Mouse (Mus musculus): ENCODE results near the gene Lifr. TPM values are rescaled to one million over a fixed set of nuclear protein-coding genes. Genes with fewer than 3 reads are reported as not detected.
A peak's percentile ranks its signal among the peaks of the same experiment; 100 is the strongest.

Gene Lifr
- polyA plus RNA-seq, 1 experiment from 2014 or later: 22.7 TPM

DNA sequence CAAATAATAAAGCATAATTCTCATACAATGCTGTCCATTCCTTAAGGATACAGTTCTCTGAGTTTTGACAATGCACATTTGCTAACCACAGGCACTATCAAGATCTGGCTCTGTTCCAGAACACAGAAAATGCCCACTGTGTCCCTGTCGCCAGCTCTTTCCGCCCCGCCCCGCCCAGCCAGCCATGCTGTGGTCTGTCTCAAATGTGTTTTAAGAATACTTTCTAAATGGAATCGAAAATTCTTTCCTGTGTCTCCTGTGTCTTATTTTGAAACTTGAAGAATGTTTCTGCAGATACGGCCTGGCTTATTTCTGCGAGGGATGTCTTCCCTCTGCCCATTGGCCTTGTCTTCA lies 64.3 kb downstream of the Lifr start:
- Histone ChIP-seq H3K27ac (ENCODE audit: low read length) (peak overlapping the region; percentile 36), H3K27me3 (ENCODE audit: control insufficient read depth, insufficient read depth, low read depth, low read length) (no peaks in the 10 kb centered on the region), H3K9ac (ENCODE audit: low read length) (no peak overlapping the region), H3K9me3 (ENCODE audit: control insufficient read depth, low read length) (no peaks in the 10 kb centered on the region), H3K4me1 (replicated peaks; ENCODE audit: control insufficient read depth, insufficient read depth, low read length) (peaks cover 25% of the 10 kb centered on the region), H3K4me2 (ENCODE audit: low read depth, low read length) (peak overlapping the region; percentile 32), H3K36me3 (ENCODE audit: control insufficient read depth, insufficient read depth, low read length) (peaks cover 18% of the 10 kb centered on the region), H3K4me3 (ENCODE audit: low read length) (no peak overlapping the region)
- WGBS: 29% methylated on average over 7 of the region's 7 CpGs
- peak; percentile 70 for ATAC-seq (ENCODE audit: low read depth)

DNA sequence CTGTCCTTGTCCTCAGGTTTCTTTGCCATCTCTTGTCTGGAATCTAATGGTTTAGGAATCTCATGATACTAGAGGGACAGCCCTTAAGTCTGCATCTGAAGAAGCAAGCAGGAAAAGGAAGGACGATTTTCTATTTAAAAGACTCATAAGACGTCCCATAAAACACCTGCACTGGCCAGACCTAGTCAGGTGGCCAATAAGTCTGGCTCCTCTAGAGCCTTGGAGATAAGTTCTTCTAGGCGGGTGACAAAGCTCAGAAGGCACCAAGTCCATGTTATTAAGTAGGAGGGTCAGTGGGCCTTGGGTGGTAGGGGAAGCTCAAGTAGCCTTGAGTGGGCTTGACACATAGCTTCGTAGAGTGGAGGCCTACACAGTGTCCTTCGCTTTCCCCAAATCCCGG lies 67.2 kb downstream of the Lifr start:
- no peak overlapping the region for H3K4me2 ChIP-seq (ENCODE audit: low read depth, low read length)
- peaks cover 25% of the 10 kb centered on the region for H3K36me3 ChIP-seq (ENCODE audit: control insufficient read depth, insufficient read depth, low read length)
- peaks cover 25% of the 10 kb centered on the region for H3K4me1 ChIP-seq (replicated peaks; ENCODE audit: control insufficient read depth, insufficient read depth, low read length)
- no peak overlapping the region for H3K4me3 ChIP-seq (ENCODE audit: low read length)
- no peak overlapping the region for H3K27ac ChIP-seq (ENCODE audit: low read length)
- WGBS: 87% methylated on average over 6 of the region's 6 CpGs
- no peaks in the 10 kb centered on the region for H3K9me3 ChIP-seq (ENCODE audit: control insufficient read depth, low read length)
- no peak for ATAC-seq (ENCODE audit: low read depth)
- H3K27me3 ChIP-seq (ENCODE audit: control insufficient read depth, insufficient read depth, low read depth, low read length): no peaks in the 10 kb centered on the region
- no peak overlapping the region for H3K9ac ChIP-seq (ENCODE audit: low read length)

DNA sequence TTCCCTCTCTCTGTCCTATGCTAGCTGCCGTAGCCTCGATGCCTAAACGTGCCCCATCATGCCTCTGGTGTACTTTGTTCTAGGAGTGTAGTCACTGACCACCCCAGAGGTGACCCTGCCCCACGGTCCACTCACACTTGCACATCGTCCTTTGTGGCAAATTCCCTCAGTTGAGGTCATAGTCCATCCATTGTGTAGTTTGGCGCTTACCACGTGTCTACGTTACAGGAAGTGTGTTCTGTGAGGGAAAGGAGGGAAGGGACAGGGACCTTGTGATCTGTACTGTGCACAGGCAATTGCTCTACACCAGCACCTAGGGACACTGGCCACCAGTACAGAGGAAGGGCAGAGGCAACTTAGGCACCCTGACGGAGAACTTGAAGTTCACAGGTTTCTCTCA lies 69.5 kb downstream of the Lifr start:
- no peak overlapping the region for H3K9ac ChIP-seq (ENCODE audit: low read length)
- 86% methylated on average over 9 of the region's 9 CpGs for WGBS
- no peak for ATAC-seq (ENCODE audit: low read depth)

DNA sequence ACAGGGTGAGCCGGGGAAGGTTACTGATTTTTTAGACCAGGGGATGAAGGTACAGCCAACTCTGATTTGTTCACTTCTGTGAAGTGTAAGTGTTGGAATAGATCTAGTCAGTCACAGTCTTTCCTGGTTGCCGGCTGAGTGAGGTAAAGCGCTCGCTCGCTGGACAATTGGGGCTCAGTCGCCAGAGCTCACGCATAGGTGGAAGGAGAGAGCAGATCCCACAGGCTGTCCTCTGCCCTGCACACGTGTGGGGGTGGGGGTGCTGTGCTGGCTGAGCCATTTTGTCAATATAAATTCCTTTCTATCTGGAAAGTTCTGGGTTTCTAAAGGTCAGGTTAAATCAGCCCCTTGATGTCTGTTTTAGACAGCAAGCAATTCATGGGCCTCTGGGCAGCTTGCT lies 69.9 kb downstream of the Lifr start:
- no peak overlapping the region for H3K4me2 ChIP-seq (ENCODE audit: low read depth, low read length)
- H3K36me3 ChIP-seq (ENCODE audit: control insufficient read depth, insufficient read depth, low read length): peaks cover 27% of the 10 kb centered on the region
- ATAC-seq (ENCODE audit: low read depth): no peak
- H3K27me3 ChIP-seq (ENCODE audit: control insufficient read depth, insufficient read depth, low read depth, low read length): no peaks in the 10 kb centered on the region
- no peak overlapping the region for H3K9ac ChIP-seq (ENCODE audit: low read length)
- 0 out of 2 replicates have a peak, but pooled peaks cover 3% of the 10 kb centered on the region for H3K4me1 ChIP-seq (replicated peaks; ENCODE audit: control insufficient read depth, insufficient read depth, low read length)
- no peak overlapping the region for H3K27ac ChIP-seq (ENCODE audit: low read length)
- no peak overlapping the region for H3K4me3 ChIP-seq (ENCODE audit: low read length)
- WGBS: 83% methylated on average over 8 of the region's 8 CpGs
- H3K9me3 ChIP-seq (ENCODE audit: control insufficient read depth, low read length): no peaks in the 10 kb centered on the region

More for the DNA sequence above, 69.5 kb downstream of the Lifr start:
- no peak overlapping the region for H3K27ac ChIP-seq (ENCODE audit: low read length)
- H3K4me2 ChIP-seq (ENCODE audit: low read depth, low read length): no peak overlapping the region
- H3K4me3 ChIP-seq (ENCODE audit: low read length): no peak overlapping the region
- no peaks in the 10 kb centered on the region for H3K9me3 ChIP-seq (ENCODE audit: control insufficient read depth, low read length)
- H3K27me3 ChIP-seq (ENCODE audit: control insufficient read depth, insufficient read depth, low read depth, low read length): no peaks in the 10 kb centered on the region
- H3K4me1 ChIP-seq (replicated peaks; ENCODE audit: control insufficient read depth, insufficient read depth, low read length): peaks cover 6% of the 10 kb centered on the region
- H3K36me3 ChIP-seq (ENCODE audit: control insufficient read depth, insufficient read depth, low read length): peaks cover 25% of the 10 kb centered on the region

DNA sequence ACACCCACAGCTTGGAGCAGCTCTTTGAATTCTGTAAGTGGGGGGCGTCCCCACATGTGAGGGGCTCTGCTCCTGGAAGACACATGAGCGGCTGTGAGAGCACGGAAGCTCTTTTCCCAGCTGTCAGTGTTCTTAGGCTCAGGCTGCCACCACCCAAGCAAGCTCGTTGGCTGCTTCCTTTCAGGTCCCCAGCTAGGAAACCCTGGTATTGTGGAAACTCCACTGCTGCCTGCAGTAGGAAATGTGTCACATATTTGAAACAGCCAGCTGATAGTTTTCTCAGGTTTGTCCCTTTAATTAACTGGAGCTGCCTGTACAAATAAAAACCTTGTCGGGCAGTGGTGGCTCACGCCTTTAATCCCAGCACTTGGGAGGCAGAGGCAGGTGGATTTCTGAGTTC lies 73.4 kb downstream of the Lifr start:
- no peak overlapping the region for H3K27ac ChIP-seq (ENCODE audit: low read length)
- H3K4me2 ChIP-seq (ENCODE audit: low read depth, low read length): no peak overlapping the region
- no peak overlapping the region for H3K4me3 ChIP-seq (ENCODE audit: low read length)
- H3K9me3 ChIP-seq (ENCODE audit: control insufficient read depth, low read length): no peaks in the 10 kb centered on the region
- WGBS: 78% methylated on average over 6 of the region's 6 CpGs
- no peaks in the 10 kb centered on the region for H3K4me1 ChIP-seq (replicated peaks; ENCODE audit: control insufficient read depth, insufficient read depth, low read length)
- no peak for ATAC-seq (ENCODE audit: low read depth)
- peaks cover 24% of the 10 kb centered on the region for H3K36me3 ChIP-seq (ENCODE audit: control insufficient read depth, insufficient read depth, low read length)
- H3K27me3 ChIP-seq (ENCODE audit: control insufficient read depth, insufficient read depth, low read depth, low read length): no peaks in the 10 kb centered on the region
- no peak overlapping the region for H3K9ac ChIP-seq (ENCODE audit: low read length)

DNA sequence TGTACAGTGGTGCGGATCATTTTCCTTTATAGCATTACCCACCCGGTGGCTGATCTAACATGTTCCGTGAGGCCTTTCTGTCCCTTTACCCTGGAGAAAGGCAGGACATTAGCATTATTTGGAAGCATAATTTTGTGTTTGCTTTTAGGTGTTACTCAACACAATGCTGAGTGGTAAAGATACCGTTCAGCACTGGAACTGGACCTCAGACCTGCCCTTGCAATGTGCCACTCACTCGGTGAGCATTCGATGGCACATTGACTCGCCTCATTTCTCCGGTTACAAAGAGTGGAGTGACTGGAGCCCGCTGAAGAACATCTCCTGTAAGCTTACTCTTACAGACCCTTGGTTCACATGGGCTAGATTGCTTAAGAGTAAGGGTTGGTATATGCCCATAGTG lies 76.3 kb downstream of the Lifr start:
- Histone ChIP-seq H3K9ac (ENCODE audit: low read length) (no peak overlapping the region), H3K27ac (ENCODE audit: low read length) (no peak overlapping the region), H3K4me2 (ENCODE audit: low read depth, low read length) (no peak overlapping the region), H3K27me3 (ENCODE audit: control insufficient read depth, insufficient read depth, low read depth, low read length) (no peaks in the 10 kb centered on the region), H3K4me1 (replicated peaks; ENCODE audit: control insufficient read depth, insufficient read depth, low read length) (no peaks in the 10 kb centered on the region), H3K9me3 (ENCODE audit: control insufficient read depth, low read length) (no peaks in the 10 kb centered on the region), H3K4me3 (ENCODE audit: low read length) (no peak overlapping the region), H3K36me3 (ENCODE audit: control insufficient read depth, insufficient read depth, low read length) (peaks cover 18% of the 10 kb centered on the region; the same call in 1 of the 2 replicates)
- 88% methylated on average over 9 of the region's 9 CpGs for WGBS
- ATAC-seq (ENCODE audit: low read depth): no peak

DNA sequence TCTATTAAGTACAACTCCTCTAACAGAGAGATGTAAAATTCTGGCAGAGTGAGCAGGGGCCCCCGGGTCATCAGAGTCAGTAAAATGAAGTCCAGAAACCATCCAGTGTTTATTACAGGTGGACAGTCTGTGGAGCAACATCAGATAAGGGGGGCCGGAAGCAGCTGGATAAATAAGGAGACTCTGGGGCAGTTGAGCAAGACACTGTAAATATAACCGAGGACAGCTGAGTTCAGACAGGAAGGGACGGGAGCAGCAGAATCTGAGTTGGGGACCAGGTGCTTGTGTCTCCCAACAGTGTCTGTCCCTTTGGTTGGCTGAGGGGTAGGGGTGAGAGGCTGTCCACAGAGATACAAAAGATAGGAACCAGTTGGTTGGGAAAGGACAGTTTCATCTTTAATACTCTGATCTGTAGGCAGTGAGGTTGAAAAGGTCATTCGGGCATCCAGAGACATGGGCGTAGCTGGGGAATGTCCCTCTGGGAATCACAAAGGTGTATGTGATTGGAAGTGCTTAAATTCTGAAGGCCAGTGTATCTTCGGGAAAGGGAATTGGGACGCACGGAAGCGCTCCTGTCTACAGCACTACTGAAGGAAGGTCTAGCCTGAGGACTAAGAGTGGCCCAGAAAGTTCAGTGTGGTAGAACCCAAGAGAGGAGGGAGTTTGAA lies 77.0 kb downstream of the Lifr start:
- WGBS: 79% methylated on average over 10 of the region's 10 CpGs
- ATAC-seq (ENCODE audit: low read depth): no peak
- no peaks in the 10 kb centered on the region for H3K9me3 ChIP-seq (ENCODE audit: control insufficient read depth, low read length)
- H3K4me3 ChIP-seq (ENCODE audit: low read length): no peak overlapping the region
- H3K4me2 ChIP-seq (ENCODE audit: low read depth, low read length): no peak overlapping the region
- H3K27ac ChIP-seq (ENCODE audit: low read length): no peak overlapping the region
- peaks cover 18% of the 10 kb centered on the region; the same call in 1 of the 2 replicates for H3K36me3 ChIP-seq (ENCODE audit: control insufficient read depth, insufficient read depth, low read length)
- no peak overlapping the region for H3K9ac ChIP-seq (ENCODE audit: low read length)
- H3K4me1 ChIP-seq (replicated peaks; ENCODE audit: control insufficient read depth, insufficient read depth, low read length): no peaks in the 10 kb centered on the region
- H3K27me3 ChIP-seq (ENCODE audit: control insufficient read depth, insufficient read depth, low read depth, low read length): no peaks in the 10 kb centered on the region

DNA sequence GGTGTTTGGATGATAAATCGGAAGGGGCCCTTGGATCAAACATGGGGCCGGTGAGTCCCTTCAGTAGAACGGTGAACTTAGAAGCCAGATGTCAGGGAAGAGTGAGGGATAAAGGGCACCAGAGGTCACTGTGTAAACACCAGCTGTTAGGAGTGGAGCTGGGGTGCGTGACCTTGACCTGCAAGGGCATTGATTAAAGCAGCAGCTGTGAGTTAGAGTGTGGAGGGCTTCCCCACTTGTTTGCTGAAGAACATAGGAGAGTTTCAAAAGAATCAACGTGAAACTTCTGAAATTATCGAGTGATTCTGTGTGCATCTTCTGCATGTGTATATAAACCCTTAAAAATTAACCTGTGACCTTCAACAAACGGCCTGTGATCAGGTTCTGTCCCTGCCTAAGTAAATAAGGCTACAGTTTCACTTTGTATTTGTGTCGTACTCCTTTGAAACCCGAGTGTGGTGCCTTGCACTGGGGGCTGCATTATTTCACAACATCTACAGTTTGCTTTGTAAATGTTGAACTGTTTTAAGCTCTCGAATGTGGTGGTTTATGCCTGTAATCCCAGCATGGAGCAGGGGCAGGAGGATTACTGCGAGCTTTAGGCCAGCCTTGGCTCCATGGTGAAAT lies 77.6 kb downstream of the Lifr start:
- no peaks in the 10 kb centered on the region for H3K27me3 ChIP-seq (ENCODE audit: control insufficient read depth, insufficient read depth, low read depth, low read length)
- 0 out of 2 replicates have a peak, but pooled peaks cover 4% of the 10 kb centered on the region for H3K4me1 ChIP-seq (replicated peaks; ENCODE audit: control insufficient read depth, insufficient read depth, low read length)
- H3K27ac ChIP-seq (ENCODE audit: low read length): no peak overlapping the region
- H3K9me3 ChIP-seq (ENCODE audit: control insufficient read depth, low read length): no peaks in the 10 kb centered on the region
- peaks cover 20% of the 10 kb centered on the region for H3K36me3 ChIP-seq (ENCODE audit: control insufficient read depth, insufficient read depth, low read length)
- no peak for ATAC-seq (ENCODE audit: low read depth)
- 46% methylated on average over 11 of the region's 11 CpGs for WGBS
- no peak overlapping the region for H3K4me2 ChIP-seq (ENCODE audit: low read depth, low read length)
- no peak overlapping the region for H3K4me3 ChIP-seq (ENCODE audit: low read length)
- H3K9ac ChIP-seq (ENCODE audit: low read length): no peak overlapping the region

DNA sequence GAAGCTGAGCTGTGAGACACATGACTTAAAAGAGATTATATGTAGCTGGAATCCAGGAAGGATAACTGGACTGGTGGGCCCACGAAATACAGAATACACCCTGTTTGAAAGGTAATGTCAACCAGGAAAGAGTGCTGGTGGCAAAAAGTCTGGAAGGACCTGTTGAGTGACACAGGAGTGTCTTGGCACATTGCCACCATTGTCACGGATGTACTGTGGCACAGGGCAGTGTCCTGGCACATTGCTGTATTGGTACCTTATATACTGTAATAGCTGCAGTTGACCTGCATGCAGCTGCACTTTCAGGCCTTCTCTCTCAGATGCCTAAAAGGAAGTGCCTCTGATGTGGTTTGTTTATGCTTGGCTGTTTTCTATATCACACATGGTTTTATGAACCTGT lies 82.5 kb downstream of the Lifr start:
- ATAC-seq (ENCODE audit: low read depth): no peak
- H3K36me3 ChIP-seq (ENCODE audit: control insufficient read depth, insufficient read depth, low read length): peaks cover 21% of the 10 kb centered on the region
- no peak overlapping the region for H3K27ac ChIP-seq (ENCODE audit: low read length)
- H3K9me3 ChIP-seq (ENCODE audit: control insufficient read depth, low read length): no peaks in the 10 kb centered on the region
- H3K9ac ChIP-seq (ENCODE audit: low read length): no peak overlapping the region
- WGBS: 32% methylated on average over 2 of the region's 2 CpGs
- H3K4me2 ChIP-seq (ENCODE audit: low read depth, low read length): no peak overlapping the region
- 0 out of 2 replicates have a peak, but pooled peaks cover 4% of the 10 kb centered on the region for H3K4me1 ChIP-seq (replicated peaks; ENCODE audit: control insufficient read depth, insufficient read depth, low read length)
- no peak overlapping the region for H3K4me3 ChIP-seq (ENCODE audit: low read length)
- no peaks in the 10 kb centered on the region for H3K27me3 ChIP-seq (ENCODE audit: control insufficient read depth, insufficient read depth, low read depth, low read length)

All from lung, embryonic 16.5 days (tissue).